Mouse (Mus musculus) bone marrow macrophage, adult 2 months (primary cell): Measurements from ENCODE around the gene Tekt3.

Experiments
- CTCF ChIP-seq: IDR thresholded peaks from 2 replicates; pipeline ENCODE4 v1.5.1; 2012; ENCODE audit warnings: low read depth, mild to moderate bottlenecking, low read length, moderate library complexity
- POLR2A ChIP-seq: IDR thresholded peaks from 2 replicates; pipeline ENCODE4 v1.6.1; 2012; ENCODE audit warnings: mild to moderate bottlenecking, low read depth, low read length, borderline replicate concordance

- TF ChIP-seq POLR2A: no peak
- no peak for TF ChIP-seq CTCF
Measured at GRCm38 (mm10) chr11:63024136-63024535, 37.3 kb upstream of the Tekt3 start.
